Mouse (Mus musculus) limb, embryonic 11.5 days (tissue): ENCODE data around the gene Oxld1. TPM values are rescaled to one million over a fixed set of nuclear protein-coding genes. Genes with fewer than 3 reads are reported as not detected.

Source experiments
- ATAC-seq: fragments of 200-750 bp; cut with Nextera tagmentation; 2 replicates; pipeline ENCODE4 v1.8.0; 2017; ENCODE audit warnings: low read depth; ENCODE audit not compliant: insufficient number of reproducible peaks, low FRiP score, low TSS enrichment
- DNase-seq: peaks from one replicate; pipeline ENCODE4 v3.0.0-alpha.2; 2015; ENCODE audit warnings: low spot score
- H3K27ac ChIP-seq: fragments of 300-500 bp; sonication (generic); replicated peaks from 2 replicates; pipeline ENCODE4 v1.5.1; 2014; ENCODE audit warnings: low read depth, mild to moderate bottlenecking, low read length
- H3K27me3 ChIP-seq: fragments of 300-500 bp; sonication (generic); 2 replicates; pipeline ENCODE4 v1.6.1; 2014; ENCODE audit warnings: mild to moderate bottlenecking, low read length, mixed read lengths; ENCODE audit not compliant: control insufficient read depth, insufficient read depth
- H3K36me3 ChIP-seq: fragments of 300-500 bp; sonication (generic); 2 replicates; pipeline ENCODE4 v1.6.1; 2014; ENCODE audit warnings: mild to moderate bottlenecking, low read length, moderate library complexity, mixed read lengths; ENCODE audit not compliant: control insufficient read depth, insufficient read depth
- H3K4me1 ChIP-seq: fragments of 300-500 bp; sonication (generic); 2 replicates; pipeline ENCODE4 v1.6.1; 2014; ENCODE audit warnings: low read length, mixed read lengths; ENCODE audit not compliant: control insufficient read depth, insufficient read depth
- H3K4me2 ChIP-seq: fragments of 300-500 bp; sonication (generic); 2 replicates; pipeline ENCODE4 v1.6.1; 2014; ENCODE audit warnings: low read depth, mild to moderate bottlenecking, moderate library complexity; ENCODE audit not compliant: severe bottlenecking
- H3K4me3 ChIP-seq: fragments of 300-500 bp; sonication (generic); 2 replicates; pipeline ENCODE4 v1.5.1; 2014; ENCODE audit warnings: low read depth, low read length
- H3K9ac ChIP-seq: fragments of 300-500 bp; sonication (generic); 2 replicates; pipeline ENCODE4 v1.6.1; 2014; ENCODE audit warnings: mild to moderate bottlenecking, low read length
- H3K9me3 ChIP-seq: fragments of 300-500 bp; sonication (generic); 2 replicates; pipeline ENCODE4 v1.6.1; 2016; ENCODE audit warnings: low read length; ENCODE audit not compliant: control insufficient read depth
- WGBS: fragments of 180-500 bp; shearing (Covaris S2); extraction: QIAGEN DNeasy Blood & Tissue Kit; methylation state at CpG from one replicate; pipeline ENCODE4 v1.1.7; 2014; 5-methylcytosine and 5-hydroxymethylcytosine counted together
- polyA plus RNA-seq: library from polyadenylated mRNA; unstranded; fragments of >200 nt; fragmentation: Nextera tagmentation; extraction: Ambion mirVana; gene quantifications from 2 replicates; pipeline ENCODE4 v1.2.1, GENCODE M21; 2014

Oxld1 gene
- polyA plus RNA-seq, 1 experiment from 2014 or later, result 11.5 TPM

- Histone ChIP-seq H3K36me3 (peaks cover 15% of the 10 kb centered on the region), H3K9ac (no peak overlapping the region), H3K27ac (no peak overlapping the region), H3K27me3 (no peaks in the 10 kb centered on the region), H3K9me3 (no peaks in the 10 kb centered on the region), H3K4me3 (no peak overlapping the region), H3K4me1 (peaks cover 27% of the 10 kb centered on the region), H3K4me2 (no peak overlapping the region)
- peak; percentile 75 for DNase-seq
- 59% methylated on average over 4 of the region's 4 CpGs for WGBS
- no peak; the same call in 1 of the 2 replicates for ATAC-seq
These were observed 31.3 kb upstream of the Oxld1 start for GRCm38 (mm10) chr11:120489054-120489761.

- H3K36me3 ChIP-seq, result peaks cover 15% of the 10 kb centered on the region
- H3K27me3 ChIP-seq, result no peaks in the 10 kb centered on the region
- DNase-seq (no peak), ATAC-seq (no peak)
- peaks cover 29% of the 10 kb centered on the region for H3K4me1 ChIP-seq
- 79% methylated on average over 4 of the region's 4 CpGs for WGBS
- no peak overlapping the region for H3K9ac ChIP-seq
- no peak overlapping the region for H3K4me3 ChIP-seq
- no peaks in the 10 kb centered on the region for H3K9me3 ChIP-seq
- H3K4me2 ChIP-seq, result no peak overlapping the region
- no peak overlapping the region for H3K27ac ChIP-seq
These were observed 30.6 kb upstream of the Oxld1 start for GRCm38 (mm10) chr11:120488516-120488915.

- Histone ChIP-seq H3K4me2 (peak overlapping the region; percentile 93), H3K9me3 (no peaks in the 10 kb centered on the region), H3K4me3 (peak overlapping the region; percentile 97), H3K27me3 (no peaks in the 10 kb centered on the region), H3K9ac (peak overlapping the region; percentile 94), H3K27ac (peak overlapping the region; percentile 12; the same call in 1 of the 2 replicates), H3K36me3 (peaks cover 29% of the 10 kb centered on the region), H3K4me1 (peaks cover 14% of the 10 kb centered on the region)
- DNase-seq (no peak), ATAC-seq (no peak)
- 10% methylated on average over 10 of the region's 10 CpGs for WGBS
These were observed 27.4 kb upstream of the Oxld1 start for GRCm38 (mm10) chr11:120485251-120485650.

- Histone ChIP-seq H3K9me3 (no peaks in the 10 kb centered on the region), H3K9ac (peak within 1 kb of the TSS; percentile 94), H3K27ac (peak within 1 kb of the TSS; percentile 60), H3K27me3 (no peaks in the 10 kb centered on the region), H3K36me3 (peaks cover 31% of the 10 kb centered on the region), H3K4me1 (peaks cover 10% of the 10 kb centered on the region), H3K4me2 (peak within 1 kb of the TSS; percentile 93), H3K4me3 (peak within 1 kb of the TSS; percentile 97)
- ATAC-seq (peak; percentile 87), DNase-seq (peak; percentile 93)
- under 1% methylated on average over 60 of the region's 60 CpGs for WGBS
These were observed 26.6 kb upstream of the Oxld1 start, which contains the start of gene Mrpl12 for GRCm38 (mm10) chr11:120484265-120484981. Gene Mrpl12, plus strand, starts transcription at chr11:120484613.

- ATAC-seq (no peak), DNase-seq (no peak)
- peaks cover 40% of the 10 kb centered on the region for H3K36me3 ChIP-seq
- peak overlapping the region; percentile 93; the same call in 1 of the 2 replicates for H3K4me2 ChIP-seq
- peaks cover 10% of the 10 kb centered on the region for H3K4me1 ChIP-seq
- H3K9me3 ChIP-seq, result no peaks in the 10 kb centered on the region
- 92% methylated on average over 7 of the region's 7 CpGs for WGBS
- no peak overlapping the region for H3K4me3 ChIP-seq
- H3K27me3 ChIP-seq, result no peaks in the 10 kb centered on the region
- H3K27ac ChIP-seq, result no peak overlapping the region; the same call in 1 of the 2 replicates
- H3K9ac ChIP-seq, result peak overlapping the region; percentile 94
These were observed 25.6 kb upstream of the Oxld1 start for GRCm38 (mm10) chr11:120483448-120483934.

- Histone ChIP-seq H3K4me2 (no peak overlapping the region), H3K36me3 (peaks cover 17% of the 10 kb centered on the region), H3K9me3 (no peaks in the 10 kb centered on the region), H3K4me3 (no peak overlapping the region), H3K4me1 (peaks cover 4% of the 10 kb centered on the region; the same call in 1 of the 2 replicates), H3K9ac (no peak overlapping the region), H3K27me3 (no peaks in the 10 kb centered on the region), H3K27ac (no peak overlapping the region)
- no peak for ATAC-seq
- WGBS, result 94% methylated on average over 6 of the region's 6 CpGs
- no peak for DNase-seq
These were observed 14.2 kb upstream of the Oxld1 start for GRCm38 (mm10) chr11:120472052-120472451.

GRCm38 (mm10) chr11:120467736-120468092 lies 9.8 kb upstream of the Oxld1 start:
- H3K36me3 ChIP-seq, result peaks cover 10% of the 10 kb centered on the region
- no peaks in the 10 kb centered on the region for H3K9me3 ChIP-seq
- H3K4me3 ChIP-seq, result peak overlapping the region; percentile 90
- 1% methylated on average over 33 of the region's 33 CpGs for WGBS
- peak overlapping the region; percentile 78 for H3K4me2 ChIP-seq
- H3K27me3 ChIP-seq, result no peaks in the 10 kb centered on the region
- peaks cover 4% of the 10 kb centered on the region; the same call in 1 of the 2 replicates for H3K4me1 ChIP-seq
- no peak overlapping the region for H3K27ac ChIP-seq
- DNase-seq (no peak), ATAC-seq (no peak)
- H3K9ac ChIP-seq, result peak overlapping the region; percentile 52

- Histone ChIP-seq H3K4me1 (peaks cover 4% of the 10 kb centered on the region; the same call in 1 of the 2 replicates), H3K4me3 (peak within 1 kb of the TSS; percentile 90), H3K9ac (peak within 1 kb of the TSS; percentile 82), H3K9me3 (no peaks in the 10 kb centered on the region), H3K27me3 (no peaks in the 10 kb centered on the region), H3K36me3 (peaks cover 8% of the 10 kb centered on the region), H3K27ac (0 out of 2 replicates have a peak within 1 kb of the TSS, but pooled peaks have one; percentile 40), H3K4me2 (peak within 1 kb of the TSS; percentile 94)
- DNase-seq (peak; percentile 97), ATAC-seq (peak; percentile 100)
- WGBS, result 0% methylated on average over 53 of the region's 54 CpGs
These were observed 9.3 kb upstream of the Oxld1 start, which contains the start of gene Arl16 for GRCm38 (mm10) chr11:120467051-120467735. Gene Arl16, minus strand, starts transcription at chr11:120467607.
